Mouse (Mus musculus): ENCODE data around the gene Sod3. TPM values are rescaled to one million over a fixed set of nuclear protein-coding genes. Genes with fewer than 3 reads are reported as not detected.

Gene Sod3
- polyA plus RNA-seq, 1 experiment = 347 TPM

GRCm38 (mm10) chr5:52391471-52391870 is 27.9 kb downstream of the Sod3 start:
- WGBS = 73% methylated on average over 16 of the region's 16 CpGs
- no peaks in the 10 kb centered on the region for H3K36me3 ChIP-seq (ENCODE audit: control insufficient read depth, insufficient read depth, low read length)
- DNase-seq = no peak
- no peaks in the 10 kb centered on the region for H3K4me1 ChIP-seq (ENCODE audit: control insufficient read depth, insufficient read depth, low read length)
- H3K4me3 ChIP-seq (ENCODE audit: insufficient read depth, low read depth, low read length) = no peak overlapping the region
- H3K27ac ChIP-seq (ENCODE audit: insufficient read depth, low read depth, low read length) = no peak overlapping the region
- TF ChIP-seq CTCF (conservative IDR thresholded peaks at IDR 0.05; ENCODE audit: insufficient read depth, insufficient read length, low read depth, low read length) = no peak
- no peak for TF ChIP-seq POLR2A (IDR thresholded peaks at IDR 0.05; ENCODE audit: low read depth, low read length)
- H3K27me3 ChIP-seq (replicated peaks; ENCODE audit: control insufficient read depth, insufficient read depth, low read length) = no peaks in the 10 kb centered on the region

GRCm38 (mm10) chr5:52393756-52394155 is 30.2 kb downstream of the Sod3 start:
- no peaks in the 10 kb centered on the region for H3K27me3 ChIP-seq (replicated peaks; ENCODE audit: control insufficient read depth, insufficient read depth, low read length)
- no peaks in the 10 kb centered on the region for H3K36me3 ChIP-seq (ENCODE audit: control insufficient read depth, insufficient read depth, low read length)
- no peak for DNase-seq
- no peak overlapping the region for H3K4me3 ChIP-seq (ENCODE audit: insufficient read depth, low read depth, low read length)
- no peak overlapping the region for H3K27ac ChIP-seq (ENCODE audit: insufficient read depth, low read depth, low read length)
- no peaks in the 10 kb centered on the region for H3K4me1 ChIP-seq (ENCODE audit: control insufficient read depth, insufficient read depth, low read length)
- 91% methylated on average over 4 of the region's 4 CpGs for WGBS
- no peak for TF ChIP-seq CTCF (conservative IDR thresholded peaks at IDR 0.05; ENCODE audit: insufficient read depth, insufficient read length, low read depth, low read length)
- no peak for TF ChIP-seq POLR2A (IDR thresholded peaks at IDR 0.05; ENCODE audit: low read depth, low read length)

GRCm38 (mm10) chr5:52404373-52404772 is 40.8 kb downstream of the Sod3 start:
- Histone ChIP-seq H3K27ac (ENCODE audit: insufficient read depth, low read depth, low read length) (no peak overlapping the region), H3K4me1 (ENCODE audit: control insufficient read depth, insufficient read depth, low read length) (no peaks in the 10 kb centered on the region; the same call in 1 of the 2 replicates), H3K4me3 (ENCODE audit: insufficient read depth, low read depth, low read length) (no peak overlapping the region), H3K27me3 (replicated peaks; ENCODE audit: control insufficient read depth, insufficient read depth, low read length) (no peaks in the 10 kb centered on the region), H3K36me3 (ENCODE audit: control insufficient read depth, insufficient read depth, low read length) (no peaks in the 10 kb centered on the region)
- DNase-seq = no peak
- 88% methylated on average over 8 of the region's 8 CpGs for WGBS
- TF ChIP-seq POLR2A (IDR thresholded peaks at IDR 0.05; ENCODE audit: low read depth, low read length) (no peak), CTCF (conservative IDR thresholded peaks at IDR 0.05; ENCODE audit: insufficient read depth, insufficient read length, low read depth, low read length) (no peak)

- Histone ChIP-seq H3K27ac (ENCODE audit: insufficient read depth, low read depth, low read length) (no peak overlapping the region), H3K4me1 (ENCODE audit: control insufficient read depth, insufficient read depth, low read length) (no peaks in the 10 kb centered on the region; the same call in 1 of the 2 replicates), H3K27me3 (replicated peaks; ENCODE audit: control insufficient read depth, insufficient read depth, low read length) (no peaks in the 10 kb centered on the region), H3K36me3 (ENCODE audit: control insufficient read depth, insufficient read depth, low read length) (no peaks in the 10 kb centered on the region), H3K4me3 (ENCODE audit: insufficient read depth, low read depth, low read length) (no peak overlapping the region)
- WGBS = 60% methylated on average over 7 of the region's 7 CpGs
- peak; percentile 1 for DNase-seq
- no peak for TF ChIP-seq CTCF (conservative IDR thresholded peaks at IDR 0.05; ENCODE audit: insufficient read depth, insufficient read length, low read depth, low read length)
- TF ChIP-seq POLR2A (IDR thresholded peaks at IDR 0.05; ENCODE audit: low read depth, low read length) = no peak
Measured at GRCm38 (mm10) chr5:52408668-52409315, 45.2 kb downstream of the Sod3 start.

GRCm38 (mm10) chr5:52410197-52410596 is 46.6 kb downstream of the Sod3 start:
- H3K4me1 ChIP-seq (ENCODE audit: control insufficient read depth, insufficient read depth, low read length) = no peaks in the 10 kb centered on the region; the same call in 1 of the 2 replicates
- no peaks in the 10 kb centered on the region for H3K36me3 ChIP-seq (ENCODE audit: control insufficient read depth, insufficient read depth, low read length)
- WGBS = 88% methylated on average over 12 of the region's 12 CpGs
- no peaks in the 10 kb centered on the region for H3K27me3 ChIP-seq (replicated peaks; ENCODE audit: control insufficient read depth, insufficient read depth, low read length)
- no peak for TF ChIP-seq CTCF (conservative IDR thresholded peaks at IDR 0.05; ENCODE audit: insufficient read depth, insufficient read length, low read depth, low read length)
- no peak for TF ChIP-seq POLR2A (IDR thresholded peaks at IDR 0.05; ENCODE audit: low read depth, low read length)
- DNase-seq = no peak
- H3K27ac ChIP-seq (ENCODE audit: insufficient read depth, low read depth, low read length) = no peak overlapping the region
- H3K4me3 ChIP-seq (ENCODE audit: insufficient read depth, low read depth, low read length) = no peak overlapping the region

GRCm38 (mm10) chr5:52411567-52411966 is 48.0 kb downstream of the Sod3 start:
- WGBS = 68% methylated on average over 3 of the region's 3 CpGs
- Histone ChIP-seq H3K27me3 (replicated peaks; ENCODE audit: control insufficient read depth, insufficient read depth, low read length) (no peaks in the 10 kb centered on the region), H3K27ac (ENCODE audit: insufficient read depth, low read depth, low read length) (no peak overlapping the region), H3K4me3 (ENCODE audit: insufficient read depth, low read depth, low read length) (no peak overlapping the region), H3K4me1 (ENCODE audit: control insufficient read depth, insufficient read depth, low read length) (no peaks in the 10 kb centered on the region; the same call in 1 of the 2 replicates), H3K36me3 (ENCODE audit: control insufficient read depth, insufficient read depth, low read length) (no peaks in the 10 kb centered on the region)
- DNase-seq = no peak
- no peak for TF ChIP-seq CTCF (conservative IDR thresholded peaks at IDR 0.05; ENCODE audit: insufficient read depth, insufficient read length, low read depth, low read length)
- no peak for TF ChIP-seq POLR2A (IDR thresholded peaks at IDR 0.05; ENCODE audit: low read depth, low read length)

GRCm38 (mm10) chr5:52415193-52415592 is 51.6 kb downstream of the Sod3 start:
- H3K27me3 ChIP-seq (replicated peaks; ENCODE audit: control insufficient read depth, insufficient read depth, low read length) = no peaks in the 10 kb centered on the region
- H3K4me3 ChIP-seq (ENCODE audit: insufficient read depth, low read depth, low read length) = no peak overlapping the region
- WGBS = 94% methylated on average over 1 of the region's 1 CpGs
- H3K27ac ChIP-seq (ENCODE audit: insufficient read depth, low read depth, low read length) = no peak overlapping the region
- TF ChIP-seq POLR2A (IDR thresholded peaks at IDR 0.05; ENCODE audit: low read depth, low read length) (no peak), CTCF (conservative IDR thresholded peaks at IDR 0.05; ENCODE audit: insufficient read depth, insufficient read length, low read depth, low read length) (no peak)
- DNase-seq = no peak
- no peaks in the 10 kb centered on the region for H3K36me3 ChIP-seq (ENCODE audit: control insufficient read depth, insufficient read depth, low read length)
- no peaks in the 10 kb centered on the region for H3K4me1 ChIP-seq (ENCODE audit: control insufficient read depth, insufficient read depth, low read length)
